ENCODE assay signal across 12 mouse cellular contexts in genomic region chr8:119427634-119428349, GRCm38 (mm10). TPM values are rescaled to one million over a fixed set of nuclear protein-coding genes. Genes with fewer than 3 reads are reported as not detected.
DNase-seq lines count a peak whose midpoint lies in the region; ATAC-seq and TF ChIP-seq lines count a peak whose summit lies in the region.
"Had no signal": no experiment of that assay in that cellular context is flagged by ENCODE, and none has a peak within 500 bp of the region (broad histone marks: within the 10 kb centered on the region; RNA-seq: fewer than 3 reads in every experiment).

No protein-coding gene starts in this region.

- peak overlapping the region; percentile 18 for H3K9ac ChIP-seq in liver, postnatal 0 days (replicated peaks)
- H3K9ac ChIP-seq: intestine, embryonic 15.5 days had no signal

- 65% methylated on average over 11 of the region's 12 CpGs for WGBS in liver, postnatal 0 days (ENCODE audit: insufficient replicate concordance)

- H3K4me1 ChIP-seq in liver, postnatal 0 days (ENCODE audit: insufficient read depth) = peaks cover 79% of the 10 kb centered on the region

- H3K4me3 ChIP-seq in liver, postnatal 0 days (ENCODE audit: low read depth, low read length) = no peak overlapping the region
- H3K4me3 ChIP-seq: embryonic facial prominence, embryonic 10.5 days; intestine, embryonic 15.5 days had no signal

- TF ChIP-seq CTCF in liver, postnatal 0 days (IDR thresholded peaks at IDR 0.05; ENCODE audit: low read depth) = no peak

- DNase-seq in adrenal gland, adult (ENCODE audit: inconsistent age in 2 of 2, low spot score in 1 of 2) = peak; percentile 70 to 85
- DNase-seq in adrenal gland, adult 8-10 months = no peak
- no peak for DNase-seq in liver, postnatal 0 days
- no peak for DNase-seq in liver
- DNase-seq in cerebellum, adult 9-11 months = peak; percentile 52
- DNase-seq in naive thymus-derived CD4-positive, alpha-beta T cell, adult 2 months (ENCODE audit: low read depth) = peak; percentile 43
- no peak for DNase-seq in lung, postnatal 14 days
- DNase-seq in c-Kit-positive CD71-positive TER-119-positive erythroid progenitor cells, embryonic 14.5 days (ENCODE audit: low spot score) = no peak
- DNase-seq: layer of hippocampus, postnatal 36 days had no signal

- peak overlapping the region; percentile 95 for H3K27ac ChIP-seq in liver, postnatal 0 days (ENCODE audit: low read depth)
- H3K27ac ChIP-seq: embryonic facial prominence, embryonic 10.5 days; intestine, embryonic 15.5 days had no signal

- H3K27me3 ChIP-seq in liver, postnatal 0 days (ENCODE audit: insufficient read depth, low read length) = no peaks in the 10 kb centered on the region
- H3K27me3 ChIP-seq: intestine, embryonic 15.5 days had no signal

- H3K4me2 ChIP-seq in liver, postnatal 0 days (ENCODE audit: low read depth, low read length) = peak overlapping the region; percentile 45
- H3K4me2 ChIP-seq: intestine, embryonic 15.5 days had no signal

- TF ChIP-seq EP300 in liver, postnatal 0 days (IDR thresholded peaks at IDR 0.05; ENCODE audit: low read depth) = no peak

- H3K9me3 ChIP-seq in liver, postnatal 0 days (ENCODE audit: low read length) = no peaks in the 10 kb centered on the region
- H3K9me3 ChIP-seq: embryonic facial prominence, embryonic 10.5 days; intestine, embryonic 15.5 days had no signal

- ATAC-seq in liver, postnatal 0 days = no peak
- ATAC-seq: intestine, embryonic 15.5 days had no signal

- H3K36me3 ChIP-seq in liver, postnatal 0 days (replicated peaks; ENCODE audit: insufficient read depth, low read length) = no peaks in the 10 kb centered on the region
- H3K36me3 ChIP-seq: embryonic facial prominence, embryonic 10.5 days; intestine, embryonic 15.5 days had no signal

RNA-seq across cellular contexts. Expression of gene Osgin1, which starts 6.1 kb away (rescaled TPM):
- 100 to 1,000 TPM in 3 of 4 experiments, 10 to 100 TPM in 1; 77.7 to 149 (median 123) TPM for total RNA-seq in adrenal gland, adult 8-10 months (2022)
- polyA plus RNA-seq in liver, postnatal 0 days (2015; fragmentation: Nextera tagmentation; extraction: Ambion mirVana) = 138 and 168 TPM in 2 replicates

RNA-seq across cellular contexts. Expression of gene Necab2, which starts 18.7 kb away (rescaled TPM):
- 10 to 100 TPM in 3 of 4 experiments, 1 to 10 TPM in 1; 9.9 to 13.7 (median 11.9) TPM for total RNA-seq in adrenal gland, adult 8-10 months (2022)
- 0.14 TPM in 1 of 2 replicates, not detected in the other for polyA plus RNA-seq in liver, postnatal 0 days (2015; fragmentation: Nextera tagmentation; extraction: Ambion mirVana)
- total RNA-seq: monocyte, adult 5-6 weeks had no signal

RNA-seq across cellular contexts. Expression of gene Mlycd, which starts 33.1 kb away (rescaled TPM):
- total RNA-seq in adrenal gland, adult 8-10 months (2022) = 10 to 100 TPM; 46.6 to 60.5 (median 54.6) TPM
- 37.0 and 44.4 TPM in 2 replicates for polyA plus RNA-seq in liver, postnatal 0 days (2015; fragmentation: Nextera tagmentation; extraction: Ambion mirVana)

Comparison
In these comparisons a context has a peak if more than half of its experiments do, and no peak if none do; other contexts are left out.
1. DNase-seq: peak in adrenal gland, adult (2 of 2), cerebellum, adult 9-11 months (single experiment) and naive thymus-derived CD4-positive, alpha-beta T cell, adult 2 months (single experiment); none in adrenal gland, adult 8-10 months (single experiment), liver, postnatal 0 days (single experiment), liver (single experiment), lung, postnatal 14 days (single experiment) and c-Kit-positive CD71-positive TER-119-positive erythroid progenitor cells, embryonic 14.5 days (single experiment).